Mouse (Mus musculus) T-helper 17 cell (primary cell): ENCODE data around the gene Zfp938.

ENCODE experiments used
- in situ Hi-C, 2 experiments: fragments of 300-600 bp; cut with MboI, MseI; formaldehyde crosslinking; loops; 1 replicate in 1 of 2; 2 replicates in 1 of 2; pipeline ENCODE4 v1.15.1; 2025; ENCODE audit warnings: high pct_unique_total_duplicates in 2 of 2

Zfp938 gene

DNA sequence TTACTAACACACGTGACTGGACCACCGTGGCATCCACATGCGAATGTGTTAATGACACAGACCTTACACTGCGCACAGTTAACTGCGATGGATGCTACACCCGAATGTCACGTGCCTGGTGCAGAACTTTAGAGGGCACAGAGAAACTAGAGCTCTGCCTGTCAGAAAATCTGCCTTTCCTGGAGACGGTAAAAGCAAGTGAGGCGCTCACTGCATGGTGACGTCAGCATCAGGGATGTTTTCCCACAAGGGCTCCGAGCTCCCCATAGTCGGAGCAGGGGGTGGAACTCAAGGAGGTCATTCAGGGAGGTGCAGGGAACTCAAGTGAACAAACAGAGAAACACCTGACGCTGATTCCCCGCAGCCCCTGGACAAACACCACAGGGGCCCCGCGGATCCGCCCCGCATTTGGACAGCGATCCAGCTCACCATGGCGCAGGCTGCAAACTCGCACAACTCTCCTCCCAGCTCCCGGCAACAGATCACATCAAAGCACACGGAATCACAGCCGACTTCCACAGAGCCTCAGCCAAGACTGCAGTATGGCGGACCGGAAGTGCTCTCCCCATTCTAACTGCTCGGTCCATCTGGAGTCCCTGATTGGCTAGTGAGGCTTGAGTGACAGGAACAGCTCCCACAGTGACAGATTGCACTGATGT, at the start of gene Zfp938:
Gene Zfp938 (minus strand): TSS at position 539 of the 659 bp plus-strand sequence.
- in situ Hi-C loops = no loop called here

DNA sequence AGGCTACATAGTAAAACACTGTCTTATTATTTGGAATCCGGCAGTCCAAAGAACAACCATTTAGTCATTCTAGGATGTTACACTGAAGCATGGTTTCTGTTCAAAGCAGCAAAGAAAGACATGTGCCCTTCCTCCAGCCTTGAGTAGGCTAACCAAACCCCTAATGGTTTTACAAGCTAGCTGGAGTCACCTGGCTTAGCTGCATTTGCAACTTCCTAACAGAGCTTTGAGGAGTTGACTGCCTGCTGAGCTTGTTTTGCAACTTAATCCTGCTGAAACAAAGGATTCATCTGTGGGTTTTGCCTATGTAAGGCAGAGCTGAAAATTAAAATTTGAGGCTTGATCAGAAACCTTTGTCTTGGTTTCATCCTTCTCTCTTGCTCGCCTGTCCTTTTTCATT, 16.3 kb upstream of the Zfp938 start:
- in situ Hi-C loops = no loop called here

DNA sequence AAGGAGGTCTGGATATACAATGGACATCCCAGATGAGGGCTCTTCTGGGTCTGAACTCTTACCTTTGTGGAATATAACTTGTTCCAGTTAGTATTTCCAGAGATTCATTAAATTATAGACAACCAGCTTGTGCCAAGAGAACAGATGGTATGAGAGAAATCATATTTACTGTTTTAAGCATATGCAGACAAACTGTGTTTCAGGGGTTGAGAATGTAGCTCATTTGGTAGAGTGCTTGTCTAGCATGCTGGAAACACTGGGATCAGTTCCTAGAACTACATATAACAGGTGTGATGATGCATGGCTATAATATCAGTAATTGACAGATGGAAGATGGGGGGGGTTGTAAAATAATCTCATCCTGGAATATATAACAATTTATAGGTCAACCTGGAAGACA, 3.9 kb upstream of the Zfp938 start:
- in situ Hi-C loops = no loop called here

DNA sequence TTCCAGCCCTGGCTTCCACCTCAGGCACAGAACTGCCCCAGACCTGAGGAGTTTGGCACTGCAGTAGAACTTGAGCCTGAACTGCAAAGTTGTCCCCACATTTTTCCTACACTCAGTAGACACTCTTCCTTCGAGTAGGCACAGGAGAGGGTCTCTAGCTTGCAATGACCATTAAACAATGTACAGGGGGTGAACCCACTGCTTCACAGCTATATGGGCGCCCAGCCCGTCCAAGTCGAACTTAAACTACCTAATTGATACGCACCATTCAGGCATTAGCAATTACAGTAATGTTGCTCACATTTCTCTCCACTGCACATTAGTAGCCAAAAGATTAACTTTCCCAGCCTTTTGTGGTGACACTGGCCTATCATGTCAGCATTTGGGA, 315 bp upstream of the Zfp938 start:
- in situ Hi-C loops = no loop called here

DNA sequence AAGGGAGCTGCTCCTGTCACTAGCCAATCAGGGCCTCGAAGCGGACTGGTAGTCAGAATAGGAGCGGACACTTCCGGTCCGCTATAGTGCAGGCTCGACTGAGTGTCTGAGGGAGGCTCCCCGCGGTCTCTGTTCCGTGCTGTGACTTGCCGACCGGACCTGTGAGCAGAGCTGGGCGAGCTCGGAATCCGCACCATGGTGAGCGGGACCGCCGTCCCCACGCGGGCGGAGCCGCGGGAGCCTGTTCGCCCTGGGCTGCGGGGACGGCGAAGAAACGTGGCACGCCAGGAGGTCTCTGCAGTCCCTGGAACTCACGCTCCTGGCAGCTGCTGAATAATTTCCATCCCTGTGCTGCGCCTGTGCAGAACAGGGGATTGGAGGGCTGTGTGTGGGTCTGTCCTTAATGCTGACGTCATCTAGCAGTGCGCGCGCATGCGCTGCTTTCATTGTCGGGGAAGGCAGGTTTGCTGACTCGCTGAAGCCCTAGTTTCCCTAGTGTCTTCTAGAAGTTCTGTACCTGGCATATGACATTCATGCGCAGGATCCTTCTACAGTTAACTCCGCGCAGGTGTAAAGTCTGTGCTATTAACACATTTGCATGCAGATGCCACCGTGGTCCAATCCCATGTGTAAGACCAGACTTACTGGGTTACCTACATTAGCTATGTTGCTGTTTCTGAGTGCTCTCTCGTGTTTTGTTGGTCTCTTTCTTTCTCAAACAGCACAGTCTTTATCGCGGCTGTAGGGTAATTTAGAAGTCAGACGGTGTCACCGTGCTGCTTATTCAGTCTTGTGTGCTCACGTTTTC, 62.6 kb downstream of the Zfp938 start:
- in situ Hi-C loops = loop anchor here in 1 of 2 experiments (5.0 kb wide), 1 partner anchor 131 kb away; the partner anchor contains the start of gene Zfp873
